Mouse (Mus musculus) limb, embryonic 11.5 days (tissue): Measurements from ENCODE around the gene Cadps. TPM values are rescaled to one million over a fixed set of nuclear protein-coding genes. Genes with fewer than 3 reads are reported as not detected.

ENCODE experiments used
- ATAC-seq: fragments of 200-750 bp; cut with Nextera tagmentation; 2 replicates; pipeline ENCODE4 v1.8.0; 2017; ENCODE audit warnings: low read depth; ENCODE audit not compliant: insufficient number of reproducible peaks, low FRiP score, low TSS enrichment
- DNase-seq: peaks from one replicate; pipeline ENCODE4 v3.0.0-alpha.2; 2015; ENCODE audit warnings: low spot score
- H3K27ac ChIP-seq: fragments of 300-500 bp; sonication (generic); replicated peaks from 2 replicates; pipeline ENCODE4 v1.5.1; 2014; ENCODE audit warnings: low read depth, mild to moderate bottlenecking, low read length
- H3K27me3 ChIP-seq: fragments of 300-500 bp; sonication (generic); 2 replicates; pipeline ENCODE4 v1.6.1; 2014; ENCODE audit warnings: mild to moderate bottlenecking, low read length, mixed read lengths; ENCODE audit not compliant: control insufficient read depth, insufficient read depth
- H3K36me3 ChIP-seq: fragments of 300-500 bp; sonication (generic); 2 replicates; pipeline ENCODE4 v1.6.1; 2014; ENCODE audit warnings: mild to moderate bottlenecking, low read length, moderate library complexity, mixed read lengths; ENCODE audit not compliant: control insufficient read depth, insufficient read depth
- H3K4me1 ChIP-seq: fragments of 300-500 bp; sonication (generic); 2 replicates; pipeline ENCODE4 v1.6.1; 2014; ENCODE audit warnings: low read length, mixed read lengths; ENCODE audit not compliant: control insufficient read depth, insufficient read depth
- H3K4me2 ChIP-seq: fragments of 300-500 bp; sonication (generic); 2 replicates; pipeline ENCODE4 v1.6.1; 2014; ENCODE audit warnings: low read depth, mild to moderate bottlenecking, moderate library complexity; ENCODE audit not compliant: severe bottlenecking
- H3K4me3 ChIP-seq: fragments of 300-500 bp; sonication (generic); 2 replicates; pipeline ENCODE4 v1.5.1; 2014; ENCODE audit warnings: low read depth, low read length
- H3K9ac ChIP-seq: fragments of 300-500 bp; sonication (generic); 2 replicates; pipeline ENCODE4 v1.6.1; 2014; ENCODE audit warnings: mild to moderate bottlenecking, low read length
- H3K9me3 ChIP-seq: fragments of 300-500 bp; sonication (generic); 2 replicates; pipeline ENCODE4 v1.6.1; 2016; ENCODE audit warnings: low read length; ENCODE audit not compliant: control insufficient read depth
- WGBS: fragments of 180-500 bp; shearing (Covaris S2); extraction: QIAGEN DNeasy Blood & Tissue Kit; methylation state at CpG from one replicate; pipeline ENCODE4 v1.1.7; 2014; 5-methylcytosine and 5-hydroxymethylcytosine counted together
- polyA plus RNA-seq: library from polyadenylated mRNA; unstranded; fragments of >200 nt; fragmentation: Nextera tagmentation; extraction: Ambion mirVana; gene quantifications from 2 replicates; pipeline ENCODE4 v1.2.1, GENCODE M21; 2014

Gene Cadps
- polyA plus RNA-seq, 1 experiment from 2014 or later = 0.36 TPM

DNA sequence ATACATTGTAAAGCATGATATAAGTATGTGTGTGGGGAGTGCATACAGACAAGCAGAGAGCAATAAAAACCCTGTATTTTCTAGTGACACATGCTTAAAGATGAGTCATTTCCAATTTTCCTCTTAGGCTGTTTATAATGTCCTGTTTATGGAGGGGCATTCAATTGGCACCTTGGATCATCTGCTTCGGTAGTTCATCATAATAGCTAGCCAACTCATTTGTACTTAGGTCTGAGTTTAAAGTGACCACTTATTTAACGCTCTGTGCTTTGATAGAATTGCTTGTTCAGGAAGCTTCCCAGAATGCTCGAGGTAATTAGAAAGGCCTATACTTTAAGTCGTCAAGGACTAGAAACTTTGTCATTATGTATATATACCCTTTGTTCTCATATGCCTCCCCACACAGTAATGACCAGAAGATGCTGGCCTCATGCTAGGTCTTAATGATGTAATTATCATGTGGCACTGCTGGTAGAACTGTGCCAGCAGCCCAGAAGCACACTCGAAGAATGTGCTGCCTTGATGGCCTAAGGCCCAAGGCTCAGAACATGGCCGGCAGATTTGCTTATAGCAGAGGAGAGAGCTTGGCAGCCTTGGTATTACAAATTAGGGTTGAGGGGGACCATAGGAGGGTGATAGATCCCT lies 179.9 kb downstream of the Cadps start:
- Histone ChIP-seq H3K4me2 (no peak overlapping the region), H3K27ac (no peak overlapping the region), H3K4me3 (no peak overlapping the region), H3K27me3 (no peaks in the 10 kb centered on the region), H3K4me1 (no peaks in the 10 kb centered on the region), H3K36me3 (no peaks in the 10 kb centered on the region), H3K9ac (no peak overlapping the region), H3K9me3 (no peaks in the 10 kb centered on the region)
- DNase-seq (no peak), ATAC-seq (no peak)
- WGBS = 75% methylated on average over 6 of the region's 6 CpGs

DNA sequence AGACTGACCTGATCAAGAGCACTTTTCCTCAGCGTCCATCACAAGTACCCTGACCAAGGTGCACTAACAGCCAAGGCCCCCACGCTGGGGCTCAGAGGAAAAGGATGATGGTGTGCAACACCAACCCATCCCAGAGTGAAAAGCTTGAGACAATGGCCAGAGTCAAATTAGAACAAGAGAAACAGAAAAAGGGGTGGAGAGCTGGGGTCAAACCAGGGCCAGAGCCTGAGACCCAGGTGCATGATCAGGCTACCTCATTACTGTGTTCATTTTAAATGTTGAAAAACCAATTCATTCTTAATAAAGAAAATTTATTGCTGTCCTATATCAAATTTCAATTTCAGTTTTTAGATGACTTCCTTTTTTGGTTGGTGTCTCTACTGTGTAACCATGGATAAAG lies 184.1 kb downstream of the Cadps start:
- WGBS = 86% methylated on average over 2 of the region's 2 CpGs
- DNase-seq = no peak
- H3K27ac ChIP-seq = no peak overlapping the region
- H3K4me1 ChIP-seq = no peaks in the 10 kb centered on the region
- no peak overlapping the region for H3K4me2 ChIP-seq
- ATAC-seq = no peak
- H3K9me3 ChIP-seq = no peaks in the 10 kb centered on the region
- H3K9ac ChIP-seq = no peak overlapping the region
- H3K36me3 ChIP-seq = no peaks in the 10 kb centered on the region
- no peak overlapping the region for H3K4me3 ChIP-seq
- no peaks in the 10 kb centered on the region for H3K27me3 ChIP-seq

DNA sequence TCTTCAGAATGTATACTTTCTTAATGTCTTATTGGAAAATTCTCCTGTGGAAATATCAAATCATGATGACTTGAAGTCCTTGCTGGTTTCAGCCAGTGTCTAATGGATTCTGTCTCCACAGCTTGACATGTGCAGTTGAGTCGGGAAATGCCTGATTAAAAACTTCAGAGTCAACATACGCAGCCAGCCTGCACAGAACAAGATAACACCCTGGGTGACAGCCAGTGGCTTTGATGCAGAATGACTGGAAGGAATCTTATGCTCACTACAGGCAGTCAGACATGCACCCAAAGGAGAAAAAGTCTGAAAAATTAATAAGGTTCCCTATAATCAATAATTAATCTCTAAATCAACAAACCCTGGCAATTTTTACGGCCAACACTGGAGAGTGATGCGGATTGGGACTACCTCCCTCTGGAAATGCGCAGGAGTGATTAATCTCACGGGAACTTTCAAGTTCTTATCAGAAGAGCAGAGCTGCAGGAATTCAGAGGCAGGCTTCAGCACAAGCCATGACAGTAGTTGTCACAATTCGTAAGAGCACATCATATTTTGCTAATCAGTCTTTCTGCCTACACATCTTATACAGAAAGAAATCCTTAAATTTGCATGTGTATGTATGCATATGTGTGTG lies 185.6 kb downstream of the Cadps start:
- ATAC-seq = no peak
- Histone ChIP-seq H3K4me3 (no peak overlapping the region), H3K4me1 (no peaks in the 10 kb centered on the region), H3K27me3 (no peaks in the 10 kb centered on the region), H3K9me3 (no peaks in the 10 kb centered on the region), H3K36me3 (no peaks in the 10 kb centered on the region), H3K9ac (no peak overlapping the region), H3K27ac (no peak overlapping the region), H3K4me2 (no peak overlapping the region)
- WGBS = 86% methylated on average over 7 of the region's 7 CpGs
- DNase-seq = no peak

DNA sequence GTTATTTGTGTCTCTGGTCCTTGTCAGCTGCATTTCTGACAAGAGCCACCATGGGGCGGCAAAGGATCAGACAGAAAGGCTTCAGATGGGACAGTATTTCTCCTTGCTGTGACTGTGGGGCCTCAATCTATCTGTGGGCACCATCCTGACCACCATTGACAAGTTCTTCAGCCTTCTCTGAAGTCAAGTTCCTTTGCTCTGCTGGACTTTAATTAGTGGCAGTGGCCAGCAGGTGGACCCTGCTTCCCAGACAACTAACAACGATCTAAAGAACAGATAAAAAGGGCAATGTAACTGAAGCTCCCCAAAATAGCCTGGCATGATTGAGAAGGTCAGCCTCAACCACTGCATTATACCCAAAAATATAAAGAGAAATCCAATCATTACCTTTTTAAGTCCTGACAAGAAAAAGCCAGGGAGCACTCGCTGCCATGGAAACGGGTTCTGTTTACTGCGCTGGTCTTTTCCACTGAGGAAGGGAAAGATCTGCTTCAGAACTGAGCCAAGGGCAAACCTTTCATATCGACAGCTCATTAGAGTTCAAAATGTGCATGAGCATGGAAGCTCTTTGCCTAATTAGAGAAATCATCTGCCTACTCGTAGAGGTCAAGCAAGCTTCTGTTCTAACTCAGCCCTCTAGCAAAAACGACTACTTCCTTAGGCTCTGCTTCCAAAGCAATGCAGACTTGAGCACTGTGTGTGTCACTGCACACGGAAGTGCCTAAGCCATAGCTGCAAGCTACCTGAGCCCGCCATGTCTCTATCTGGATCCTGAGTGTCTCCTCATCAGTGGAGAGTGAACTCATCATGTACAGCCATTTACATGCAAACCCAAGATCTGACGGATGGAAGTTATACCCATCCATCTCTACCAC lies 198.4 kb downstream of the Cadps start:
- no peaks in the 10 kb centered on the region for H3K9me3 ChIP-seq
- no peak overlapping the region for H3K27ac ChIP-seq
- no peak overlapping the region for H3K4me3 ChIP-seq
- H3K9ac ChIP-seq = no peak overlapping the region
- H3K36me3 ChIP-seq = no peaks in the 10 kb centered on the region
- ATAC-seq (no peak), DNase-seq (no peak)
- H3K27me3 ChIP-seq = no peaks in the 10 kb centered on the region
- no peak overlapping the region for H3K4me2 ChIP-seq
- WGBS = 83% methylated on average over 11 of the region's 11 CpGs
- H3K4me1 ChIP-seq = no peaks in the 10 kb centered on the region

DNA sequence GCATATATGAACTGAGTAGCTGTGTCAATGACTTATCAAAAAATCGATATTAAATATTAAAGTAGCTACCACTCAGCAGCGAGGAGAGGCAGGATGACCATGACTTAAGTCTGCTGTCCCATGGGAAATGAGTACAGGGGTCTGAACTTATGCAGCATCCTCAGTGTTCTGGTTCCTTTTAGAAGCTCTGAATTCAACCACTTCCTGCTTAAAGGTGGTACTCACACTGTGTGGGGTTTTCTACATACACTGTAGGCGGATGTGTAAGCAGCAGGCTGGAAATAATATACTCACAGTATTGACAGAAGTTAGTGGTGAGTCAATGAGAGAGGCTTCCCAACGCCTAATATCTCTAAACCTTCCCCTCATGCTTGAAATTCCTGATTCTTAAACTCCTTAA lies 215.9 kb downstream of the Cadps start:
- no peaks in the 10 kb centered on the region for H3K36me3 ChIP-seq
- H3K9me3 ChIP-seq = no peaks in the 10 kb centered on the region
- no peaks in the 10 kb centered on the region for H3K4me1 ChIP-seq
- H3K9ac ChIP-seq = no peak overlapping the region
- no peak overlapping the region for H3K27ac ChIP-seq
- ATAC-seq (no peak), DNase-seq (no peak)
- no peaks in the 10 kb centered on the region for H3K27me3 ChIP-seq
- no peak overlapping the region for H3K4me2 ChIP-seq
- H3K4me3 ChIP-seq = no peak overlapping the region
- 88% methylated on average over 4 of the region's 4 CpGs for whole genome bisulfite sequencing

DNA sequence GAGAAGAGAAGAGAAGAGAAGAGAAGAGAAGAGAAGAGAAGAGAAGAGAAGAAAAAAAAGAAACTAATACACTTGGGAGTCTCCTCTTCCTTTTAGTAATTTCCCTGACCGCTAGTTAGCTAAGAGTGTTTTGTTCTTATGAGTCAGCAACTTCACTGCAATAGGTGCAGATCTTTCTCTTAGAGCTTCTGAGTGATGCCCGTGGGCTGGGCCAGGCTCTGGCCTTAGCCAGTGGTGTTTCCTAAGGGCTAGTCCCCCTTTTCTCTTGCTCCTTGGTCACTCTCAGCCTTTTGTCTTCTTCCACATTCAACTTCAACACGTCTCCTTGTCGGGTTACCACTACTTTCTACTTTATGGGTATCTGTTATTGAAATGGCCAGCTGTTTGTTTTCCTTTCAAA lies 216.7 kb downstream of the Cadps start:
- Histone ChIP-seq H3K36me3 (no peaks in the 10 kb centered on the region), H3K9me3 (no peaks in the 10 kb centered on the region), H3K9ac (no peak overlapping the region), H3K4me3 (no peak overlapping the region), H3K4me1 (no peaks in the 10 kb centered on the region), H3K27ac (no peak overlapping the region), H3K4me2 (no peak overlapping the region), H3K27me3 (no peaks in the 10 kb centered on the region)
- no peak for ATAC-seq
- DNase-seq = no peak
- 90% methylated on average over 4 of the region's 4 CpGs for WGBS

DNA sequence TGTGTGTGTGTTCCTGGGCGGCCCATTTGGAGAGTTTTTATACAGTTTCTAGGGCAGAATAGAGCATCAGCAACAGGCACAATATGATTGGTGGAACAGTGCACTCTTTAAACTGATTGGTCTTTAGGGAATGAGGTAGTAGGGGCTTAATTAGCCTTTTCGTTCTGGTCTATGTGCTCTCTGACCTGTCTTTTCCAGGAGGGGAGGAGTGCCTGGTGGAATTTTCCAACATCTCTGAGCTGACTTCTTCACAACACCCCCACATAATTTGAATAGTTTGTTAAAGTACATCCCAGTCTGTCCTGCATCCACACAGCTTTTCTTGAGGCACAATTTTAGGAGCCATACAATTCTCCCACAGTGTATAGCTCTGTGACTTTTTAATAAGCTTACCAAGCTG lies 220.8 kb downstream of the Cadps start:
- no peaks in the 10 kb centered on the region for H3K4me1 ChIP-seq
- no peak for ATAC-seq

DNA sequence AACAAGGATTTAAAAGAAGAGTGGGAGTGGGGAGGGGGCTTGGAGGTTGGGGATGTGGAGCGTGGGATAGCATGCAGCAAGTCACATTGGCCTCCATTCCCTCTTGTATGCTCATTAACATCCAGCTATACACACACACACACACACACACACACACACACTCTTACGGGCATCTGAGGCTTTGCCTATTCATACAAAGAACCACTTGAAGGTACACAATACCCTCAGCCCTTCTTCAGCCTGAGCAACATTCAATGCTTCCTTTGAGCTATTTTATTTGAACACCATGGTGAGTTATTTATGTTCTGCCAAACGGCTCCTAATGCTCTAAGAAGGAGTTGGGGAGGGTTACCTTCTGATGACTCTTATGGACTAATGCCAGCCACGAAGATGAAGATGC lies 227.6 kb downstream of the Cadps start:
- WGBS = 75% methylated on average over 4 of the region's 4 CpGs
- Histone ChIP-seq H3K9ac (no peak overlapping the region), H3K4me1 (no peaks in the 10 kb centered on the region), H3K4me3 (no peak overlapping the region), H3K4me2 (no peak overlapping the region), H3K27me3 (no peaks in the 10 kb centered on the region), H3K27ac (no peak overlapping the region), H3K36me3 (no peaks in the 10 kb centered on the region), H3K9me3 (no peaks in the 10 kb centered on the region)
- DNase-seq = no peak
- ATAC-seq = no peak

More for the DNA sequence above, 220.8 kb downstream of the Cadps start:
- Histone ChIP-seq H3K36me3 (no peaks in the 10 kb centered on the region), H3K27ac (no peak overlapping the region), H3K27me3 (no peaks in the 10 kb centered on the region), H3K9ac (no peak overlapping the region), H3K9me3 (no peaks in the 10 kb centered on the region), H3K4me2 (no peak overlapping the region), H3K4me3 (no peak overlapping the region)
- no peak for DNase-seq
- 70% methylated on average over 2 of the region's 2 CpGs for WGBS
